Mouse (Mus musculus) layer of hippocampus, postnatal 10 days (tissue): ENCODE data around the gene Trp53. TPM values are rescaled to one million over a fixed set of nuclear protein-coding genes. Genes with fewer than 3 reads are reported as not detected.

ENCODE experiments used
- DNase-seq, 2 experiments: peaks; one replicate each; pipeline ENCODE4 v3.0.0; 2021; ENCODE audit warnings: low spot score in 2 of 2
- total RNA-seq, 2 experiments: library from RNA; stranded (reverse); gene quantifications; 2 replicates each; pipeline ENCODE4 v1.2.3; 2021

Trp53 gene
- total RNA-seq, 2 experiments from 2014 or later = 31.4 to 31.8 TPM

GRCm38 (mm10) chr11:69560896-69561854 is 19.0 kb upstream of the Trp53 start:
- no peak for DNase-seq

GRCm38 (mm10) chr11:69563373-69563772 is 16.8 kb upstream of the Trp53 start:
- no peak for DNase-seq

GRCm38 (mm10) chr11:69564391-69564790 is 15.8 kb upstream of the Trp53 start:
- DNase-seq = no peak

- no peak for DNase-seq
Measured at GRCm38 (mm10) chr11:69565131-69565530, 15.0 kb upstream of the Trp53 start.

- DNase-seq = no peak
Measured at GRCm38 (mm10) chr11:69575220-69575619, 4.9 kb upstream of the Trp53 start.

- DNase-seq = no peak
Measured at GRCm38 (mm10) chr11:69576307-69576706, 3.9 kb upstream of the Trp53 start.

- no peak for DNase-seq
Measured at GRCm38 (mm10) chr11:69578301-69578700, 1.9 kb upstream of the Trp53 start.

GRCm38 (mm10) chr11:69579128-69580017 is 786 bp upstream of the Trp53 start:
- DNase-seq = peak; percentile 98

- peak in 1 of 2 experiments; percentile 32 for DNase-seq
Measured at GRCm38 (mm10) chr11:69580572-69581146, 500 bp downstream of the Trp53 start.

- DNase-seq = peak; percentile 83 to 88
Measured at GRCm38 (mm10) chr11:69581147-69581688, 1.1 kb downstream of the Trp53 start.

- DNase-seq = no peak
Measured at GRCm38 (mm10) chr11:69581814-69582213, 1.7 kb downstream of the Trp53 start.

GRCm38 (mm10) chr11:69582230-69582805 is 2.2 kb downstream of the Trp53 start:
- DNase-seq = no peak

GRCm38 (mm10) chr11:69584008-69584407 is 3.8 kb downstream of the Trp53 start:
- no peak for DNase-seq

- no peak for DNase-seq
Measured at GRCm38 (mm10) chr11:69584937-69585336, 4.8 kb downstream of the Trp53 start.

GRCm38 (mm10) chr11:69585718-69586325 is 5.7 kb downstream of the Trp53 start:
- DNase-seq = no peak

GRCm38 (mm10) chr11:69589207-69589834 is 9.2 kb downstream of the Trp53 start:
- no peak for DNase-seq

- DNase-seq = no peak
Measured at GRCm38 (mm10) chr11:69590622-69591021, 10.5 kb downstream of the Trp53 start.

GRCm38 (mm10) chr11:69591424-69591823 is 11.3 kb downstream of the Trp53 start:
- no peak for DNase-seq

GRCm38 (mm10) chr11:69591899-69592637 is 11.9 kb downstream of the Trp53 start:
- peak; percentile 84 to 89 for DNase-seq
